Mouse (Mus musculus): ENCODE data around the gene Rpgrip1. TPM values are rescaled to one million over a fixed set of nuclear protein-coding genes. Genes with fewer than 3 reads are reported as not detected.
"Not testable (repeated sequence)": the region's sequence is repeated elsewhere in the genome, so short reads cannot be mapped to it uniquely, and the experiment has no call there.

Rpgrip1 gene
- 47.9 and 52.4 TPM in 2 replicates for polyA plus RNA-seq (2015; fragmentation: Nextera tagmentation; extraction: Ambion mirVana)

DNA sequence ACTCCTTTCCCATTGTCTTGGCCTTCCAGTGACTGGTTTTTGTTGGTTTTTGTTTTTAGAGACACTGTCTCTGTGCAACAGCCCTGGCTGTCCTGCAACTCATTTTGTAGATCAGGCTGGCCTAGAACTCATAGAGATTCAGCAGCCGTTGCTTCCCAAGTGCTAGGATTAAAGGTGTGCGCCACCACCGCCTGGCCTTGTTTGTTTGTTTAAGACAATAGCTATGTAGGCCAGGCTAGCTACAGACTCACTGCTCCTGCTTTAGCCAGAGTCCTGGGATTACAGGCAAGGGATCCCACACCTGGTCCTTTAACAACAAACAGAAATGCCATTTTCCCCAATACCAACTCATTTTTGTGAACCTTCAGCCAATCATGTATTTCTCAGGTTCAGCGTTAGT, at the start of gene Rpgrip1:
Gene Rpgrip1 (plus strand): TSS at position 359 of the 400 bp plus-strand sequence.
- no peaks in the 10 kb centered on the region for H3K27me3 ChIP-seq
- H3K9me3 ChIP-seq: no peaks in the 10 kb centered on the region
- 0 out of 2 replicates have a peak, but pooled peaks cover 4% of the 10 kb centered on the region for H3K4me1 ChIP-seq (replicated peaks)
- H3K4me2 ChIP-seq: no peak within 1 kb of the TSS
- no peaks in the 10 kb centered on the region for H3K36me3 ChIP-seq
- WGBS: 89% methylated on average over 4 of the region's 4 CpGs
- H3K4me3 ChIP-seq: no peak within 1 kb of the TSS
- no peak for ATAC-seq (ENCODE audit: low FRiP score, low read depth)
- H3K27ac ChIP-seq (replicated peaks): no peak within 1 kb of the TSS
- H3K9ac ChIP-seq: no peak within 1 kb of the TSS

DNA sequence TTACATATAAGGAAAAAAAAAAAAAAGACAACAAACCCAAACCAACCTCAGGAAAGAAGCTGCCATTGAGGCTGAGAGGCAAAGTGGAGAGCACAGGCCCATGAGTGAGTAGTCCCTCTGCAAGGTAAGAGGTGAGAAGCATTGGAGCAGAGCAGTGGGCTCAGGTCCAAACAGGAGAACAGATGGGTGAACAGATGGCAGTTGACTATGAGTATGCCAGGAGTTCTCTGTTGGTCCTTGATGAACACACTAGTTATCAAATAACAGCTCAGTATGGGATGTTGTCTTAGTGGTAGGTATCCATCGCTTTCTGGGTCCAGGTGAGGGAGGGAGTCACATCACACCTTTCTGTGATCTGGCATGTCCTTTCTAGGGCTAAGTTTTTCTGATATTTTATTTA, 49.7 kb upstream of the Rpgrip1 start:
- no peak for ATAC-seq (ENCODE audit: low FRiP score, low read depth)
- Histone ChIP-seq H3K4me2 (no peak overlapping the region), H3K4me1 (replicated peaks) (no peaks in the 10 kb centered on the region), H3K36me3 (no peaks in the 10 kb centered on the region), H3K9me3 (no peaks in the 10 kb centered on the region), H3K4me3 (no peak overlapping the region), H3K27me3 (no peaks in the 10 kb centered on the region), H3K27ac (replicated peaks) (no peak overlapping the region), H3K9ac (no peak overlapping the region)
- WGBS: 76% methylated on average over 1 of the region's 1 CpGs

DNA sequence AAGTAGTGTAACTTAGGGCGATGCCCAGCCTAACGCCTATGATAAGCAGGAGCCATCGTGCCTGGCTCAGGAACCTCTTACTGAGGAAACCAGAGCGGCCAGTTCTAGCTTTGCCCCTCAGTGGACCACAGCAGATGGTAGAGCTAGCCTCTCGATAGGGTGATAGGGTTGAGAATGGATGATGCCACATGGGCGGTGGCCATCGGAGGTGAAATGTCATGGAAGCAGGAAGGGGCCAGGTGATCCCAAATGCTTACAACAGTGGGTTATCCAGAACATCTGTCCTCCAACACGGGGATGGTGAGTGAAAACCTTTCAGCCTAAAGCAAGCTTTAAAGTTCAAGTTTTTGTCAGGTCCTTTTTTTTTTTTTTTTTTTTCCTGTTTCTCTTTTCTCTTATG, 48.7 kb upstream of the Rpgrip1 start:
- 87% methylated on average over 8 of the region's 8 CpGs for WGBS
- Histone ChIP-seq H3K4me2 (no peak overlapping the region), H3K4me3 (no peak overlapping the region), H3K27ac (replicated peaks) (no peak overlapping the region), H3K36me3 (no peaks in the 10 kb centered on the region), H3K9me3 (no peaks in the 10 kb centered on the region), H3K27me3 (no peaks in the 10 kb centered on the region), H3K4me1 (replicated peaks) (no peaks in the 10 kb centered on the region), H3K9ac (no peak overlapping the region)
- no peak for ATAC-seq (ENCODE audit: low FRiP score, low read depth)

DNA sequence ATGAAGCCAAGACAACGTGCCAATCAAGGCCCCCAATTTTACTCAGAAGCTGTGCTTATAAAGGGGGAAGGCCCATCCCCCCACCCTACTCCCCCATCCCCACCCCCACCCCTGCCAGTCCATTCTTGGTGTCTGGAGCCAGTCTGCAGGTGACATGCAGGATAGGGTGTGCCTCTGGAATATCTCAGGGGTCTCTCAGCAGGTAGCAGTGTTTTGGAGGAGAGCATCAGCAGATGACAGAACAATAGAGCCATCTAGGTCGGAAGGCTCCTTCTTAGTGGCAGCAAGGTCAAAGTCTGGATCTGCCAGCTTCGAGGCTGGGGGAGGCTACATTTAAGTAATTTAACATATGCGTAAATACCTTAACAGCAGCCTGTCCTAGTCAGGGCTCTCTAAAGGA, 44.4 kb upstream of the Rpgrip1 start:
- Histone ChIP-seq H3K27me3 (no peaks in the 10 kb centered on the region), H3K27ac (replicated peaks) (no peak overlapping the region), H3K4me2 (no peak overlapping the region), H3K9me3 (no peaks in the 10 kb centered on the region), H3K9ac (no peak overlapping the region), H3K36me3 (peaks cover 7% of the 10 kb centered on the region), H3K4me1 (replicated peaks) (no peaks in the 10 kb centered on the region), H3K4me3 (no peak overlapping the region)
- WGBS: 57% methylated on average over 4 of the region's 4 CpGs
- ATAC-seq (ENCODE audit: low FRiP score, low read depth): no peak

DNA sequence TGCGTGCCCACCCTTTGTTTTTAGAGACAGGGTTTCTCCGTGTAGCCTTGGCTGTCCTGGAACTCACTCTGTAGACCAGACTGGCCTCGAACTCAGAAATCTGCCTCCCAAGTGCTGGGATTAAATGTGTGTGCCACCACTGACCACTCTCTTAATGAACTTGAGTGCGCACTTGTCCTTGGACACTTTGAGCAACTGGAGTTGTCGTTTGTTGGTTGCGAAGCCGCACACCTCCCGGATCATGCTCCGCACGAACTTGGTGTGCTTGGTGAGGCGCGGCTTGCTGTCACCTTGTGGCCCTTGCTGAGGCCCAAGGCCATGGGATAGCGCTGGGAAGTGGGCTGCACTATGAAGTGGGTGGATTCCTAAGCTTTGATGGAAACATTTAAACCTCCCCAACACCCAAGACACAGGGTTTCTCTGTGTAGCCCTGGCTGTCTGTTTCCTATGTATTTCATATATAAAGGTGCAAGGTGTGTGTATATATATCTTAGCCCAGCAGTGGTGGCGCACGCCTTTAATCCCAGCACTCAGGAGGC, 38.8 kb upstream of the Rpgrip1 start:
- WGBS: 95% methylated on average over 15 of the region's 15 CpGs
- no peak overlapping the region for H3K4me3 ChIP-seq
- H3K27ac ChIP-seq (replicated peaks): no peak overlapping the region
- ATAC-seq (ENCODE audit: low FRiP score, low read depth): 0 out of 2 replicates have a peak, but pooled peaks have one; percentile 33
- H3K4me1 ChIP-seq (replicated peaks): no peaks in the 10 kb centered on the region
- no peak overlapping the region for H3K4me2 ChIP-seq
- no peak overlapping the region for H3K9ac ChIP-seq
- H3K36me3 ChIP-seq: peaks cover 49% of the 10 kb centered on the region
- no peaks in the 10 kb centered on the region for H3K9me3 ChIP-seq
- no peaks in the 10 kb centered on the region for H3K27me3 ChIP-seq

DNA sequence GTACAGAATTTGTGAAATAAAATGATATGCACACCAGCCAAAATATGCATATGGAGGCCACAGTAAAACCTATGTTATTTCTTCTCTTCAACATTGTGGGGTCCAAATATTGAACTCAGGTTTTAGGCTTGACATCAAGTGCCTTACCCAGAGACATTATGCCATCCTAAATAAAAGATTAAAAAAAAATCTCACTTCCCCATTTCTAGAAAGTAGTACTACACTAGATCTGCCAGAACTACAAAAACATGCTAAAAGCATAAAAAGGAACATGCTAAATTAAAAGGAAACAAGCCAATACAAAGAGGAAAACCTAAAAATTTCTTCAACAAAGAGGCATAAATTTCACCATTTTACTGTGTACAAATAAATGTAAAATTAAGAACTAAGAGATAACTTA, 27.4 kb upstream of the Rpgrip1 start:
- H3K36me3 ChIP-seq: peaks cover 47% of the 10 kb centered on the region
- no peak for ATAC-seq (ENCODE audit: low FRiP score, low read depth)
- H3K4me2 ChIP-seq: no peak overlapping the region
- H3K27me3 ChIP-seq: no peaks in the 10 kb centered on the region
- no peaks in the 10 kb centered on the region for H3K4me1 ChIP-seq (replicated peaks)
- H3K27ac ChIP-seq (replicated peaks): no peak overlapping the region
- H3K9me3 ChIP-seq: no peaks in the 10 kb centered on the region
- H3K4me3 ChIP-seq: no peak overlapping the region
- H3K9ac ChIP-seq: no peak overlapping the region

DNA sequence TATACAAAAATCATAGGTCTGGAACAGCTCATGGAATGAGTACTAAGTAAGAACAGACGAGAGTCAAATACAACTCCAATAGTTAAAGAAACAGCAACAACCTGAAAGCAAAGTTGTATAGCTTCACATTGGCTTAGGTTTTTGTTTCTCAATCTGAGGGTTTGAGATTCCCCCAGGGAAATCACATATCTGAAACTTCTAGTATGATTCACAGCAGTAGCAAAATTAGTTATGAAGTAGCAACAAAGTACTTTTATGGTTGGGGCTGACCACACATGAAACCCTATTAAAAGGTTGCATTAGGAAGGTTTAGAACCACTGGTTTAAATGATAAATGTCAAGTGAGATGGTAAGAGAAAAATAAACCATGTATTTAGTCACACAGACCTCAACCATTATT, 16.0 kb upstream of the Rpgrip1 start:
- Histone ChIP-seq H3K9me3 (no peaks in the 10 kb centered on the region), H3K9ac (no peak overlapping the region), H3K4me3 (no peak overlapping the region), H3K4me2 (no peak overlapping the region), H3K4me1 (replicated peaks) (peaks cover 13% of the 10 kb centered on the region), H3K36me3 (peaks cover 35% of the 10 kb centered on the region), H3K27ac (replicated peaks) (no peak overlapping the region), H3K27me3 (no peaks in the 10 kb centered on the region)
- WGBS: 96% methylated on average over 1 of the region's 1 CpGs
- no peak for ATAC-seq (ENCODE audit: low FRiP score, low read depth)

DNA sequence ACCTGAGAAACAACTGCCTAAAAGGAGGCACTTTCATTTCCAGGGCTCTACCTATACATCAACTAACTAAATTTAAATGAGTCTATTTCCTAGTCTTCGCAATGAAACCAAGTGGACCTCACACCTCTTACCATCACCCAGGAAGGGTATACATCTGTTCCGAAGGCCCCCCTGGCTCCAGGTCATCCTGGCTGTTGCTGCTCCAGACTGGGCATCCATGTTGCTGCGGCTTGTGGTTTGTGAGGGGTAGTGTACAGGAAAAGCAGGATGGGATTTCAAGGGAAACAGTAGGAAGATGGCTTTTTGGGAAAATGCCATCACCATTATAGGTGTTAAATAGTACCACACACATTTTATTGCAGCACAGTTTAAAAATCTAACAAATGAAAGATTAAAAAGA, 13.3 kb upstream of the Rpgrip1 start:
- H3K27me3 ChIP-seq; H3K27ac ChIP-seq (replicated peaks); H3K4me3 ChIP-seq; H3K9me3 ChIP-seq; H3K9ac ChIP-seq; ATAC-seq (ENCODE audit: low FRiP score, low read depth); H3K4me2 ChIP-seq: not testable (repeated sequence)
- H3K36me3 ChIP-seq: peaks cover 27% of the 10 kb centered on the region
- WGBS: 93% methylated on average over 3 of the region's 3 CpGs
- H3K4me1 ChIP-seq (replicated peaks): peaks cover 38% of the 10 kb centered on the region

DNA sequence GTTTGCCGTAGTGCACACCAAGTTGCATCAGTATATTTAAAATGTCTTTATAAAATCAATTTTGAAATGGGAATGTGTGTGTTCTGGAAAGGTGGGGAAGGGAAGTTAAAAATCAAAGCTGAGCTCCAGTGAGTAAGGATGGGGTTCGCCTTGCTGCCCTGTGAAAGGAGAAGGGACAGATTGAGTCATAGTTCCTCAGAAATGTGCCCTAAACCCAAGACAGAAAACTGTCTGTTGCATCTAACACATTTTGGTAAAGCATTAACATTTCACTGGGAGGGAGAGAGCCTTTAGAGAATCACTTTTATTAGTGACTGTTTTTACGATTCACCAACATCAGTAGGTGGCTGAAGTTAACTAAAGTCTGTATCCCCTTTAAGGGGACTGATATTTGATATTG, 12.1 kb upstream of the Rpgrip1 start:
- H3K4me2 ChIP-seq; H3K4me3 ChIP-seq; ATAC-seq (ENCODE audit: low FRiP score, low read depth); H3K9me3 ChIP-seq; H3K27ac ChIP-seq (replicated peaks); H3K9ac ChIP-seq; H3K27me3 ChIP-seq: not testable (repeated sequence)
- Histone ChIP-seq H3K4me1 (replicated peaks) (peaks cover 47% of the 10 kb centered on the region), H3K36me3 (peaks cover 19% of the 10 kb centered on the region)
- WGBS: 84% methylated on average over 3 of the region's 3 CpGs

DNA sequence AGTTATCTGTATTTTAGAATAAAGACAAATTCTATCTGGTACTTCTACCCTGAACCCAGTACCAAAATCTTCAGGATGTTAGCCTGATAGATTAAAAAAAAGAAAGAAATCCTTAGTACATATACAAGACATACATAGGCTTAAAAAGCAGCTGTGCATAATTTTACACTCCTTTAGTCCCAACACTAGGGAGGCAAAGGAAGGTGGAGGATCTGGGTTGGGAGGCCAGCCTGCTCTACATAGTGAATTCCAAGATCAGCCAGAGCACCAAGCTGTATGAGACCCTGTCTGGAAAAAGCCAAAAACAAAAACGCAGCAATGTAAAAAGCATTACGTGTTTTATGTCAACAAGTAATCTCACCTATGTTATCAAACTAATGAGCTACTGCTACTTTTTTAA, 10.9 kb upstream of the Rpgrip1 start:
- WGBS: 91% methylated on average over 2 of the region's 2 CpGs
- no peak for ATAC-seq (ENCODE audit: low FRiP score, low read depth)
- Histone ChIP-seq H3K9me3 (no peaks in the 10 kb centered on the region), H3K4me1 (replicated peaks) (peaks cover 47% of the 10 kb centered on the region), H3K4me3 (no peak overlapping the region), H3K36me3 (peaks cover 19% of the 10 kb centered on the region), H3K4me2 (0 out of 2 replicates have a peak overlapping the region, but pooled peaks have one; percentile 24), H3K27me3 (no peaks in the 10 kb centered on the region), H3K9ac (no peak overlapping the region), H3K27ac (replicated peaks) (no peak overlapping the region)

DNA sequence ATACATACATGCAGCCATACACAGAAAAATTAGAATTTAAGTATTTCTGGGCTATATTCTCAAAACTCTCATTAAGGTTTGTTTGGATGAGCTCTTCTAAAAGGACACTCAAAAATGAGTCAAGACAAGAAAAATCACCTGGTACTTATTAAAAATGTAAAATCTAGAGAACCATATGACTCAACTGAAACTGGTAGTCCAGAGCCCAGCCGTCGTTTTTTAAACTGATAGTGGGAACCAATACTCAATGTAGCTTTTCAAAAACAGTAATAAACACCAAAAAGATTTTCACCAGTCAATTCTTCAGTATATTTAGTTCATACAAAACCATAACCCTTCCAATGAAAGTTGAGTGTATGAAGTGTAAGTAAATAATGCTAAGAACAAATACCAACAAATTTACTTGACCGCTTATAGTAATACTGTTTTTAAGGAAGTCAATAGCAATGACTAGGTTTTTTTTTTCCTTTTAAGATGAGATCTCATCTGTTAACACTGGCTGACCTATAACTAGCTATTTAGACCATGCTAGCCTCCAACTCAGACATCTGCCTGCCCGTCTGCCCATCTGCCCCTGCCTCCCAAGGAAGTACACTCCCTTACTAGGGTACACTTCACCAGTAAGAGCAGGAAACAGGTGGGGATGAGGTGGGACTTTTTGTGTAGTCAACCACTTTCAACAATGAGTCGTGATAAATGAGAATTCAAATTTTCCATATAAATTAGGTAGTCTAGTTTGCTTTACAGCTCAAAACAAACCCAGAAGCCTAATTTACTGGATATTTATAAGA, 10.1 kb upstream of the Rpgrip1 start:
- no peak overlapping the region for H3K4me3 ChIP-seq
- peak overlapping the region; percentile 83 for H3K4me2 ChIP-seq
- H3K27ac ChIP-seq (replicated peaks): no peak overlapping the region
- H3K9me3 ChIP-seq: no peaks in the 10 kb centered on the region
- H3K36me3 ChIP-seq: peaks cover 19% of the 10 kb centered on the region; the same call in 1 of the 2 replicates
- peaks cover 47% of the 10 kb centered on the region for H3K4me1 ChIP-seq (replicated peaks)
- WGBS: 75% methylated on average over 5 of the region's 5 CpGs
- no peaks in the 10 kb centered on the region for H3K27me3 ChIP-seq
- ATAC-seq (ENCODE audit: low FRiP score, low read depth): no peak
- H3K9ac ChIP-seq: no peak overlapping the region

DNA sequence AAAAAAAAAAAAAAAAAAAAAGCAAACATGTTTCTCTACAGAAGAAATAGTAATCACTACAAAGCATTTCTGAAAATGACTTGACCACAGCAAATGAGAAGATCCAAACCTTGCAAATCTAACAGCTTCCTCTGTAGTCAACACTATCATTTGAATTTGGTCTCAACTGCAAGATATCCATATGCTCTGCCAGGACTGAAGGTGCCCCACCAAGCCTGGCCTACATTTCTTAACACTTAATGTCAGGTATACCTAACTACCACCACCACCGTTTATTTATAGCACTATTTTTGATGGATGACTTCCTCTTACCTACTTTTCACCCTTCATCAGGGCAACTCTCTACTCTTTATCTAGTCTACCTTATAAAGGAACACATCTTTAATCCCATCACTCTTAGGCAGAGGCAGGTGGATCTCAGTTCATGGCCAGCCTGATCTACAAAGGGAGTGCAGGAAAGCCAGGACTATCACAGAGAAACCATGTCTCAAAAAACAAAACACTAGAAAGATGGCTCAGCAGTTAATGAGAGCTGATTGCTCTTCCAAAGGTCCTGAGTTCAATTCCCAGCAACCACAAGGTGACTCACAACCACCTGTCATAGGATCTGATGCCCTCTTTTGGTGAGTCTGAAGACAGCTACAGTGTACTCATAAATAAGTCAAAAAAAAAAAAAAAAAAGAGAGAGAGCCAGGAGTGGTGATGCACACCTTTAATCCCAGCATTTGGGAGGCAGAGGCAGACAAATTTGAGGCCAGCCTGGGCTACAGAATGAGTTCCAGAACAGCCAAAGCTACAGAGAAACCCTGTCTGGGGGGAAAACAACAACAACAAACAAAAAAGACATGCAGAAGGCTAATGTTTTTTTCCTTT, 9.0 kb upstream of the Rpgrip1 start:
- no peak for ATAC-seq (ENCODE audit: low FRiP score, low read depth)
- H3K9ac ChIP-seq: no peak overlapping the region
- H3K4me1 ChIP-seq (replicated peaks): peaks cover 47% of the 10 kb centered on the region
- no peaks in the 10 kb centered on the region for H3K9me3 ChIP-seq
- 79% methylated on average over 1 of the region's 1 CpGs for WGBS
- no peaks in the 10 kb centered on the region for H3K27me3 ChIP-seq
- peak overlapping the region; percentile 83 for H3K4me2 ChIP-seq
- no peak overlapping the region for H3K27ac ChIP-seq (replicated peaks)
- peak overlapping the region; percentile 78 for H3K4me3 ChIP-seq
- H3K36me3 ChIP-seq: peaks cover 13% of the 10 kb centered on the region; the same call in 1 of the 2 replicates

Measured in hindbrain, embryonic 15.5 days (tissue).